17 mouse cellular contexts compared by ENCODE assay signal in genomic region chr5:61035539-61036089, GRCm38 (mm10).
DNase-seq lines count a peak whose midpoint lies in the region; ATAC-seq and TF ChIP-seq lines count a peak whose summit lies in the region.
"Had no signal": no experiment of that assay in that cellular context is flagged by ENCODE, and none has a peak within 500 bp of the region (broad histone marks: within the 10 kb centered on the region; RNA-seq: fewer than 3 reads in every experiment).

No protein-coding gene starts in this region.

- TF ChIP-seq CTCF in midbrain, postnatal 0 days (IDR thresholded peaks at IDR 0.05), result no peak
- TF ChIP-seq CTCF in liver, postnatal 0 days (IDR thresholded peaks at IDR 0.05; ENCODE audit: low read depth), result no peak

- TF ChIP-seq EP300 in liver, postnatal 0 days (IDR thresholded peaks at IDR 0.05; ENCODE audit: low read depth), result no peak

- no peak for ATAC-seq in frontal cortex, adult (ENCODE audit: low TSS enrichment)
- 0 out of 2 replicates have a peak, but pooled peaks have one; percentile 30 for ATAC-seq in midbrain, embryonic 12.5 days (ENCODE audit: low FRiP score, low read depth)
- ATAC-seq in midbrain, embryonic 11.5 days (ENCODE audit: low FRiP score), result no peak
- ATAC-seq in forebrain, embryonic 16.5 days, result peak; percentile 88
- no peak for ATAC-seq in midbrain, postnatal 0 days (ENCODE audit: low FRiP score)
- no peak for ATAC-seq in liver, postnatal 0 days

- H3K4me3 ChIP-seq in midbrain, embryonic 12.5 days, result no peak overlapping the region
- H3K4me3 ChIP-seq in midbrain, embryonic 11.5 days (ENCODE audit: low read depth, low read length), result no peak overlapping the region
- H3K4me3 ChIP-seq in forebrain, embryonic 16.5 days (replicated peaks; ENCODE audit: low read length), result no peak overlapping the region
- H3K4me3 ChIP-seq in midbrain, postnatal 0 days (ENCODE audit: low read depth, low read length), result no peak overlapping the region
- H3K4me3 ChIP-seq in liver, postnatal 0 days (ENCODE audit: low read depth, low read length), result no peak overlapping the region
- H3K4me3 ChIP-seq: heart, embryonic 12.5 days; limb, embryonic 12.5 days; liver, embryonic 13.5 days; myocyte; neural tube, embryonic 15.5 days had no signal

- no peaks in the 10 kb centered on the region for H3K27me3 ChIP-seq in midbrain, embryonic 12.5 days
- no peaks in the 10 kb centered on the region for H3K27me3 ChIP-seq in midbrain, embryonic 11.5 days (ENCODE audit: control insufficient read depth, insufficient read depth, low read length)
- no peaks in the 10 kb centered on the region for H3K27me3 ChIP-seq in forebrain, embryonic 16.5 days (replicated peaks; ENCODE audit: control insufficient read depth, insufficient read depth, low read length)
- H3K27me3 ChIP-seq in midbrain, postnatal 0 days (ENCODE audit: insufficient read depth, low read length), result no peaks in the 10 kb centered on the region
- H3K27me3 ChIP-seq in liver, postnatal 0 days (ENCODE audit: insufficient read depth, low read length), result no peaks in the 10 kb centered on the region
- H3K27me3 ChIP-seq: heart, embryonic 12.5 days; limb, embryonic 12.5 days; liver, embryonic 13.5 days; neural tube, embryonic 15.5 days had no signal

- H3K9ac ChIP-seq in midbrain, embryonic 12.5 days (replicated peaks), result no peak overlapping the region
- no peak overlapping the region for H3K9ac ChIP-seq in midbrain, embryonic 11.5 days (ENCODE audit: low read length)
- H3K9ac ChIP-seq in forebrain, embryonic 16.5 days (replicated peaks; ENCODE audit: low read depth, low read length), result no peak overlapping the region
- no peak overlapping the region for H3K9ac ChIP-seq in midbrain, postnatal 0 days (replicated peaks; ENCODE audit: low read length, poor library complexity, severe bottlenecking)
- no peak overlapping the region for H3K9ac ChIP-seq in liver, postnatal 0 days (replicated peaks)
- H3K9ac ChIP-seq: heart, embryonic 12.5 days; limb, embryonic 12.5 days; liver, embryonic 13.5 days; neural tube, embryonic 15.5 days had no signal

- H3K9me3 ChIP-seq in midbrain, embryonic 12.5 days, result no peaks in the 10 kb centered on the region
- no peaks in the 10 kb centered on the region for H3K9me3 ChIP-seq in midbrain, embryonic 11.5 days (ENCODE audit: control insufficient read depth, low read length)
- H3K9me3 ChIP-seq in forebrain, embryonic 16.5 days (ENCODE audit: control insufficient read depth, low read length), result no peaks in the 10 kb centered on the region
- H3K9me3 ChIP-seq in midbrain, postnatal 0 days (ENCODE audit: low read length), result no peaks in the 10 kb centered on the region
- H3K9me3 ChIP-seq in liver, postnatal 0 days (ENCODE audit: low read length), result no peaks in the 10 kb centered on the region
- H3K9me3 ChIP-seq: heart, embryonic 12.5 days; limb, embryonic 12.5 days; liver, embryonic 13.5 days; neural tube, embryonic 15.5 days had no signal

- no peak overlapping the region for H3K27ac ChIP-seq in midbrain, embryonic 12.5 days (replicated peaks)
- H3K27ac ChIP-seq in midbrain, embryonic 11.5 days (ENCODE audit: low read depth, low read length), result no peak overlapping the region
- H3K27ac ChIP-seq in forebrain, embryonic 16.5 days (ENCODE audit: low read length), result no peak overlapping the region
- no peak overlapping the region for H3K27ac ChIP-seq in midbrain, postnatal 0 days (ENCODE audit: low read depth, low read length)
- H3K27ac ChIP-seq in liver, postnatal 0 days (ENCODE audit: low read depth), result no peak overlapping the region
- H3K27ac ChIP-seq: limb, embryonic 12.5 days; liver, embryonic 13.5 days; neural tube, embryonic 15.5 days had no signal

- DNase-seq in frontal cortex, postnatal 36 days (ENCODE audit: low spot score in 2 of 2), result peak; percentile 0 to 14
- DNase-seq in midbrain, embryonic 11.5 days (ENCODE audit: low spot score, missing footprints), result no peak
- peak; percentile 26 for DNase-seq in midbrain, postnatal 0 days (ENCODE audit: low spot score)
- no peak for DNase-seq in liver, postnatal 0 days
- DNase-seq: adrenal gland, postnatal 36 days; heart, postnatal 36 days; kidney, adult 8-10 months; kidney, postnatal 25 days; liver, embryonic 13.5 days; lung, postnatal 10 days had no signal

- H3K4me1 ChIP-seq in midbrain, embryonic 12.5 days, result no peaks in the 10 kb centered on the region
- no peaks in the 10 kb centered on the region for H3K4me1 ChIP-seq in midbrain, embryonic 11.5 days (ENCODE audit: control insufficient read depth, insufficient read depth, low read length)
- no peaks in the 10 kb centered on the region for H3K4me1 ChIP-seq in forebrain, embryonic 16.5 days (replicated peaks; ENCODE audit: control insufficient read depth, insufficient read depth, low read length)
- H3K4me1 ChIP-seq in midbrain, postnatal 0 days (ENCODE audit: insufficient read depth, low read length), result no peaks in the 10 kb centered on the region
- H3K4me1 ChIP-seq in liver, postnatal 0 days (ENCODE audit: insufficient read depth), result no peaks in the 10 kb centered on the region
- H3K4me1 ChIP-seq: heart, embryonic 12.5 days; limb, embryonic 12.5 days; liver, embryonic 13.5 days; neural tube, embryonic 15.5 days had no signal

- H3K36me3 ChIP-seq in midbrain, embryonic 12.5 days, result no peaks in the 10 kb centered on the region
- H3K36me3 ChIP-seq in midbrain, embryonic 11.5 days (ENCODE audit: control insufficient read depth, insufficient read depth, low read length), result no peaks in the 10 kb centered on the region
- H3K36me3 ChIP-seq in forebrain, embryonic 16.5 days (ENCODE audit: control insufficient read depth, insufficient read depth), result no peaks in the 10 kb centered on the region
- no peaks in the 10 kb centered on the region for H3K36me3 ChIP-seq in midbrain, postnatal 0 days (ENCODE audit: insufficient read depth, low read length)
- H3K36me3 ChIP-seq in liver, postnatal 0 days (replicated peaks; ENCODE audit: insufficient read depth, low read length), result no peaks in the 10 kb centered on the region
- H3K36me3 ChIP-seq: heart, embryonic 12.5 days; limb, embryonic 12.5 days; liver, embryonic 13.5 days; neural tube, embryonic 15.5 days had no signal

- H3K4me2 ChIP-seq in midbrain, embryonic 12.5 days (replicated peaks), result no peak overlapping the region
- H3K4me2 ChIP-seq in midbrain, embryonic 11.5 days, result no peak overlapping the region
- no peak overlapping the region for H3K4me2 ChIP-seq in forebrain, embryonic 16.5 days (ENCODE audit: low read length)
- no peak overlapping the region for H3K4me2 ChIP-seq in midbrain, postnatal 0 days (ENCODE audit: low read depth, low read length, poor library complexity, severe bottlenecking)
- H3K4me2 ChIP-seq in liver, postnatal 0 days (ENCODE audit: low read depth, low read length), result no peak overlapping the region
- H3K4me2 ChIP-seq: heart, embryonic 12.5 days; limb, embryonic 12.5 days; liver, embryonic 13.5 days; neural tube, embryonic 15.5 days had no signal

- WGBS in midbrain, embryonic 12.5 days, result 60% methylated on average over 2 of the region's 2 CpGs
- 82% methylated on average over 2 of the region's 2 CpGs for WGBS in midbrain, embryonic 11.5 days
- WGBS in forebrain, embryonic 16.5 days, result 38% methylated on average over 2 of the region's 2 CpGs
- 17% methylated on average over 2 of the region's 2 CpGs for WGBS in midbrain, postnatal 0 days
- WGBS in liver, postnatal 0 days (ENCODE audit: insufficient replicate concordance), result 61% methylated on average over 2 of the region's 2 CpGs

Comparison
In these comparisons a context has a peak if more than half of its experiments do, and no peak if none do; other contexts are left out.
1. DNase-seq: peak in frontal cortex, postnatal 36 days (2 of 2) and midbrain, postnatal 0 days (single experiment); none in midbrain, embryonic 11.5 days (single experiment) and liver, postnatal 0 days (single experiment).
2. ATAC-seq: peak in midbrain, embryonic 12.5 days (single experiment) and forebrain, embryonic 16.5 days (single experiment); none in frontal cortex, adult (single experiment), midbrain, embryonic 11.5 days (single experiment), midbrain, postnatal 0 days (single experiment) and liver, postnatal 0 days (single experiment).